Mouse (Mus musculus) heart, adult 2 months (tissue): ENCODE data around the gene Nfia. TPM values are rescaled to one million over a fixed set of nuclear protein-coding genes. Genes with fewer than 3 reads are reported as not detected.

Source experiments
- DNase-seq, 2 experiments: peaks; one replicate each; pipeline ENCODE4 v3.0.0; 2021
- H3K27ac ChIP-seq: fragments of 200-600 bp; 2 replicates; pipeline ENCODE4 v1.8.1; 2022
- H3K27me3 ChIP-seq: fragments of 200-500 bp; 2 replicates; pipeline ENCODE4 v1.6.1; 2012; ENCODE audit warnings: mild to moderate bottlenecking, low read length, inconsistent platforms, mixed read lengths; ENCODE audit not compliant: control insufficient read depth, insufficient read depth
- H3K36me3 ChIP-seq: fragments of 200-500 bp; 2 replicates; pipeline ENCODE4 v1.6.1; 2012; ENCODE audit warnings: low read length, inconsistent platforms; ENCODE audit not compliant: control insufficient read depth, insufficient read depth
- H3K4me1 ChIP-seq: fragments of 200-500 bp; 2 replicates; pipeline ENCODE4 v1.6.1; 2011; ENCODE audit warnings: low read length; ENCODE audit not compliant: control insufficient read depth, insufficient read depth
- H3K4me3 ChIP-seq: fragments of 200-600 bp; 2 replicates; pipeline ENCODE4 v1.8.1; 2022
- H3K79me2 ChIP-seq: fragments of 200-500 bp; replicated peaks from 2 replicates; pipeline ENCODE4 v1.6.1; 2012; ENCODE audit warnings: mild to moderate bottlenecking, inconsistent platforms, low read length, moderate library complexity, mixed read lengths; ENCODE audit not compliant: control insufficient read depth, insufficient read depth
- H3K9ac ChIP-seq: fragments of 200-500 bp; 2 replicates; pipeline ENCODE4 v1.6.1; 2012; ENCODE audit warnings: low read depth, mild to moderate bottlenecking, control low read depth, inconsistent platforms, low read length, mixed read lengths
- CTCF ChIP-seq: fragments of 200-600 bp; IDR thresholded peaks from 2 replicates; pipeline ENCODE4 v1.8.1; 2022; ENCODE audit warnings: antibody characterized with exemption, mild to moderate bottlenecking, moderate library complexity
- EP300 ChIP-seq: fragments of 200-500 bp; IDR thresholded peaks from 2 replicates; pipeline ENCODE4 v1.6.1; 2011; ENCODE audit warnings: low read depth, low read length, control low read depth; ENCODE audit not compliant: insufficient read depth
- POLR2A ChIP-seq: fragments of 200-500 bp; IDR thresholded peaks from 2 replicates; pipeline ENCODE4 v1.6.1; 2011; ENCODE audit warnings: mild to moderate bottlenecking, low read depth, low read length, control low read depth; ENCODE audit not compliant: insufficient read depth
- WGBS: fragments of 180-500 bp; shearing (Covaris S2); methylation state at CpG from one replicate; pipeline ENCODE4 v1.1.7; 2018; 5-methylcytosine and 5-hydroxymethylcytosine counted together
- intact Hi-C: fragments of 180-260 bp; cut with DNase I; formaldehyde crosslinking; loops from one replicate; pipeline ENCODE4 v1.15.1; 2025
- polyA plus RNA-seq: library from polyadenylated mRNA; depleted of rRNA; stranded (reverse); fragments of >200 nt; gene quantifications from 2 replicates; pipeline ENCODE4 v1.2.3, GENCODE M21; 2012
- total RNA-seq, 2 experiments: library from RNA; stranded (reverse); gene quantifications; 2 replicates each; pipeline ENCODE4 v1.2.3; 2021

The Nfia gene
- total and polyA plus RNA-seq, 3 experiments = 70.3 to 128 (median 126) TPM

GRCm38 (mm10) chr4:97939920-97940520 lies 167.5 kb downstream of the Nfia start:
- no peak for TF ChIP-seq POLR2A
- no peak for TF ChIP-seq CTCF
- TF ChIP-seq EP300 = no peak
- Histone ChIP-seq H3K27ac (no peak overlapping the region), H3K9ac (no peak overlapping the region), H3K27me3 (no peaks in the 10 kb centered on the region), H3K36me3 (peaks cover 14% of the 10 kb centered on the region), H3K4me3 (no peak overlapping the region), H3K4me1 (peaks cover 6% of the 10 kb centered on the region), H3K79me2 (peaks cover 2% of the 10 kb centered on the region)
- WGBS = 68% methylated on average over 4 of the region's 4 CpGs
- DNase-seq = no peak
- intact Hi-C loops = no loop called here

GRCm38 (mm10) chr4:97941616-97942015 lies 169.1 kb downstream of the Nfia start:
- no peak for TF ChIP-seq CTCF
- TF ChIP-seq EP300 = no peak
- no peak for TF ChIP-seq POLR2A
- peaks cover 9% of the 10 kb centered on the region for H3K36me3 ChIP-seq
- WGBS = 85% methylated on average over 8 of the region's 8 CpGs
- H3K27ac ChIP-seq = 0 out of 2 replicates have a peak overlapping the region, but pooled peaks have one; percentile 24
- DNase-seq = no peak
- intact Hi-C loops = no loop called here
- H3K79me2 ChIP-seq = peaks cover 2% of the 10 kb centered on the region
- H3K4me1 ChIP-seq = peaks cover 5% of the 10 kb centered on the region
- H3K27me3 ChIP-seq = no peaks in the 10 kb centered on the region
- H3K4me3 ChIP-seq = no peak overlapping the region
- no peak overlapping the region for H3K9ac ChIP-seq

- peaks cover 6% of the 10 kb centered on the region for H3K4me1 ChIP-seq
- H3K79me2 ChIP-seq = peaks cover 5% of the 10 kb centered on the region
- DNase-seq = no peak
- H3K36me3 ChIP-seq = peaks cover 3% of the 10 kb centered on the region; the same call in 1 of the 2 replicates
- WGBS = 94% methylated on average over 2 of the region's 2 CpGs
- H3K27me3 ChIP-seq = no peaks in the 10 kb centered on the region
- H3K4me3 ChIP-seq = no peak overlapping the region
- no peak overlapping the region for H3K9ac ChIP-seq
- intact Hi-C loops = no loop called here
- TF ChIP-seq EP300 (no peak), POLR2A (no peak), CTCF (no peak)
- no peak overlapping the region for H3K27ac ChIP-seq
These were observed 171.8 kb downstream of the Nfia start for GRCm38 (mm10) chr4:97944309-97944708.

GRCm38 (mm10) chr4:97947484-97947883 lies 174.9 kb downstream of the Nfia start:
- no peak overlapping the region for H3K4me3 ChIP-seq
- peaks cover 5% of the 10 kb centered on the region for H3K79me2 ChIP-seq
- DNase-seq = no peak
- H3K27ac ChIP-seq = no peak overlapping the region
- H3K27me3 ChIP-seq = no peaks in the 10 kb centered on the region
- peaks cover 8% of the 10 kb centered on the region for H3K36me3 ChIP-seq
- WGBS = 96% methylated on average over 5 of the region's 5 CpGs
- intact Hi-C loops = no loop called here
- no peak overlapping the region for H3K9ac ChIP-seq
- H3K4me1 ChIP-seq = peaks cover 4% of the 10 kb centered on the region
- TF ChIP-seq EP300 (no peak), CTCF (no peak), POLR2A (no peak)

GRCm38 (mm10) chr4:97948250-97948649 lies 175.7 kb downstream of the Nfia start:
- H3K36me3 ChIP-seq = peaks cover 8% of the 10 kb centered on the region
- H3K27me3 ChIP-seq = no peaks in the 10 kb centered on the region
- H3K27ac ChIP-seq = no peak overlapping the region
- 85% methylated on average over 8 of the region's 8 CpGs for WGBS
- no peak overlapping the region for H3K9ac ChIP-seq
- TF ChIP-seq EP300 (no peak), CTCF (no peak), POLR2A (no peak)
- H3K4me3 ChIP-seq = no peak overlapping the region
- intact Hi-C loops = no loop called here
- peaks cover 4% of the 10 kb centered on the region for H3K4me1 ChIP-seq
- peaks cover 5% of the 10 kb centered on the region for H3K79me2 ChIP-seq
- DNase-seq = no peak

GRCm38 (mm10) chr4:97950341-97951071 lies 178.0 kb downstream of the Nfia start:
- Histone ChIP-seq H3K79me2 (peaks cover 3% of the 10 kb centered on the region; the same call in 1 of the 2 replicates), H3K27ac (no peak overlapping the region), H3K4me3 (no peak overlapping the region), H3K9ac (no peak overlapping the region), H3K27me3 (no peaks in the 10 kb centered on the region), H3K4me1 (peaks cover 7% of the 10 kb centered on the region), H3K36me3 (peaks cover 8% of the 10 kb centered on the region)
- no peak for TF ChIP-seq CTCF
- no peak for TF ChIP-seq EP300
- TF ChIP-seq POLR2A = no peak
- 70% methylated on average over 10 of the region's 10 CpGs for WGBS
- no peak for DNase-seq
- intact Hi-C loops = no loop called here
